Comparison of ENCODE assay signal across 8 mouse cellular contexts in genomic region chr11:62846961-62847654, GRCm38 (mm10). TPM values are rescaled to one million over a fixed set of nuclear protein-coding genes. Genes with fewer than 3 reads are reported as not detected.
DNase-seq lines count a peak whose midpoint lies in the region; ATAC-seq and TF ChIP-seq lines count a peak whose summit lies in the region.

Gene Fbxw10, plus strand, starts transcription at chr11:62847069.

- intact Hi-C loops in left cerebral cortex, adult 2 months (cut with DNase I) = no loop called here

- no peaks in the 10 kb centered on the region for H3K9me3 ChIP-seq in midbrain, embryonic 12.5 days

- H3K36me3 ChIP-seq in spleen, adult 2 months (ENCODE audit: control insufficient read depth, insufficient read depth, low read length) = no peaks in the 10 kb centered on the region
- H3K36me3 ChIP-seq in midbrain, embryonic 12.5 days = no peaks in the 10 kb centered on the region

- no peak for TF ChIP-seq POLR2A in spleen, adult 2 months (IDR thresholded peaks at IDR 0.05; ENCODE audit: low read depth, low read length)

- H3K4me2 ChIP-seq in midbrain, embryonic 12.5 days (replicated peaks) = peak within 1 kb of the TSS; percentile 45

- no peaks in the 10 kb centered on the region for H3K27me3 ChIP-seq in spleen, adult 2 months (ENCODE audit: control insufficient read depth, insufficient read depth, low read length)
- H3K27me3 ChIP-seq in midbrain, embryonic 12.5 days = no peaks in the 10 kb centered on the region

- TF ChIP-seq CTCF in spleen, adult 2 months (IDR thresholded peaks at IDR 0.05; ENCODE audit: extremely low read depth, insufficient read depth, insufficient read length, insufficient replicate concordance) = no peak
- TF ChIP-seq CTCF in left cerebral cortex, adult 2 months (IDR thresholded peaks at IDR 0.05) = no peak

- peaks cover 7% of the 10 kb centered on the region; the same call in 1 of the 2 replicates for H3K4me1 ChIP-seq in spleen, adult 2 months (ENCODE audit: control insufficient read depth, insufficient read depth, insufficient read length)
- peaks cover 4% of the 10 kb centered on the region; the same call in 1 of the 2 replicates for H3K4me1 ChIP-seq in midbrain, embryonic 12.5 days

- no peak within 1 kb of the TSS for H3K9ac ChIP-seq in midbrain, embryonic 12.5 days (replicated peaks)

- ATAC-seq in hematopoietic stem cell, adult 5-6 weeks (replicated peaks in 1 of 2; ENCODE audit: insufficient read depth in 1 of 2, low FRiP score in 2 of 2, low TSS enrichment in 1 of 2, low read depth in 1 of 2, poor library complexity in 2 of 2, severe bottlenecking in 2 of 2) = peak; percentile 68 to 92
- ATAC-seq in midbrain, embryonic 12.5 days (ENCODE audit: low FRiP score, low read depth) = no peak

- DNase-seq in spleen, adult 2 months (ENCODE audit: low read depth in 1 of 2, low spot score in 2 of 2) = peak in 1 of 2 experiments; percentile 23
- no peak for DNase-seq in spleen, adult 12 weeks (ENCODE audit: low spot score)
- peak; percentile 38 for DNase-seq in embryo, embryonic 9.5 days (ENCODE audit: extremely low spot score)
- DNase-seq in left cerebral cortex, adult 2 months (ENCODE audit: extremely low spot score in 1 of 2, low spot score in 2 of 2) = no peak
- DNase-seq in thymus, postnatal 36 days = peak; percentile 13 to 29
- no peak for DNase-seq in cerebellum, postnatal 4 days (ENCODE audit: low spot score in 2 of 2)

- peak within 1 kb of the TSS; percentile 54 for H3K4me3 ChIP-seq in spleen, adult 2 months (ENCODE audit: extremely low read depth, insufficient read depth, insufficient read length)
- peak within 1 kb of the TSS; percentile 21 for H3K4me3 ChIP-seq in left cerebral cortex, adult 2 months
- H3K4me3 ChIP-seq in midbrain, embryonic 12.5 days = 0 out of 2 replicates have a peak within 1 kb of the TSS, but pooled peaks have one; percentile 12

- WGBS in spleen, adult 2 months = 31% methylated on average over 12 of the region's 12 CpGs
- WGBS in midbrain, embryonic 12.5 days = 32% methylated on average over 12 of the region's 12 CpGs

- H3K27ac ChIP-seq in spleen, adult 2 months (ENCODE audit: insufficient read depth, low read length) = peak within 1 kb of the TSS; percentile 40
- H3K27ac ChIP-seq in left cerebral cortex, adult 2 months = peak within 1 kb of the TSS; percentile 48
- H3K27ac ChIP-seq in midbrain, embryonic 12.5 days (replicated peaks) = no peak within 1 kb of the TSS

RNA-seq across cellular contexts. Expression of gene Fbxw10, which starts in this region (rescaled TPM):
- 0.69 and 1.1 TPM in 2 replicates for polyA plus RNA-seq in spleen, adult 2 months (2012; rRNA removed)
- 4.4 and 6.5 TPM in 2 replicates for total RNA-seq in hematopoietic stem cell, adult 5-6 weeks (2017)
- 1 to 10 TPM in 1 of 2 experiments, under 1 TPM in 1; 0.96 to 1.2 TPM for total RNA-seq in left cerebral cortex, adult 2 months (2021)
- 0.45 and 0.64 TPM in 2 replicates for polyA plus RNA-seq in midbrain, embryonic 12.5 days (2016; fragmentation: Nextera tagmentation; extraction: Ambion mirVana)

Comparison
In these comparisons a context has a peak if more than half of its experiments do, and no peak if none do; other contexts are left out.
1. DNase-seq: peak in embryo, embryonic 9.5 days (single experiment) and thymus, postnatal 36 days (2 of 2); none in spleen, adult 12 weeks (single experiment), left cerebral cortex, adult 2 months (0 of 2) and cerebellum, postnatal 4 days (0 of 2).
2. Peak in every context shown above with its lines, with median percentiles within 50 percentile points of each other: H3K4me3 ChIP-seq.